Mouse (Mus musculus) liver, embryonic 14.5 days (tissue): ENCODE results near the gene Troap.

Experiments used
- CTCF ChIP-seq: IDR thresholded peaks from 2 replicates; pipeline ENCODE4 v1.5.1; 2016; ENCODE audit warnings: antibody characterized with exemption, low read depth, control low read depth
- EP300 ChIP-seq: IDR thresholded peaks from 2 replicates; pipeline ENCODE4 v1.6.1; 2016; ENCODE audit warnings: antibody characterized with exemption, low read depth

GRCm38 (mm10) chr15:99055040-99055439 lies 19.3 kb upstream of the Troap start, which contains the start of gene Prph:
- TF ChIP-seq CTCF = no peak
- no peak for TF ChIP-seq EP300
